9 mouse cellular contexts compared by ENCODE assay signal in genomic region chr15:59905832-59906797, GRCm38 (mm10).
DNase-seq lines count a peak whose midpoint lies in the region; ATAC-seq and TF ChIP-seq lines count a peak whose summit lies in the region.
"Had no signal": no experiment of that assay in that cellular context is flagged by ENCODE, and none has a peak within 500 bp of the region (broad histone marks: within the 10 kb centered on the region; RNA-seq: fewer than 3 reads in every experiment).

No protein-coding gene starts in this region.

- no peaks in the 10 kb centered on the region for H3K36me3 ChIP-seq in kidney, adult 2 months (ENCODE audit: control insufficient read depth, insufficient read depth, low read length)
- H3K36me3 ChIP-seq in kidney, embryonic 16.5 days (ENCODE audit: insufficient read depth, low read length) = no peaks in the 10 kb centered on the region
- H3K36me3 ChIP-seq in MEL (ENCODE audit: control insufficient read depth in 1 of 2, insufficient read depth in 2 of 2, low read length in 2 of 2) = no peaks in the 10 kb centered on the region
- H3K36me3 ChIP-seq: limb, embryonic 12.5 days had no signal

- 82% methylated on average over 9 of the region's 9 CpGs for WGBS in kidney, adult 2 months
- 81% methylated on average over 9 of the region's 9 CpGs for WGBS in kidney, embryonic 16.5 days

- H3K9ac ChIP-seq in kidney, embryonic 16.5 days (replicated peaks; ENCODE audit: low read length) = no peak overlapping the region
- H3K9ac ChIP-seq in MEL (ENCODE audit: control insufficient read depth, low read depth, low read length, poor library complexity, severe bottlenecking) = no peak overlapping the region
- H3K9ac ChIP-seq: limb, embryonic 12.5 days had no signal

- no peak overlapping the region for H3K4me3 ChIP-seq in kidney, adult 2 months (ENCODE audit: insufficient read depth, low read depth, low read length)
- H3K4me3 ChIP-seq in kidney, embryonic 16.5 days (ENCODE audit: low read length) = no peak overlapping the region
- no peak overlapping the region for H3K4me3 ChIP-seq in MEL (ENCODE audit: control insufficient read depth in 1 of 2, insufficient read depth in 1 of 2, low read depth in 2 of 2, low read length in 2 of 2)
- H3K4me3 ChIP-seq: limb, embryonic 12.5 days had no signal

- H3K27me3 ChIP-seq in kidney, adult 2 months (replicated peaks; ENCODE audit: control insufficient read depth, insufficient read depth, low read length) = no peaks in the 10 kb centered on the region
- H3K27me3 ChIP-seq in kidney, embryonic 16.5 days (ENCODE audit: insufficient read depth, low read length) = no peaks in the 10 kb centered on the region
- no peaks in the 10 kb centered on the region for H3K27me3 ChIP-seq in MEL (ENCODE audit: control insufficient read depth in 1 of 2, insufficient read depth in 2 of 2, low read length in 2 of 2)
- H3K27me3 ChIP-seq: limb, embryonic 12.5 days had no signal

- no peaks in the 10 kb centered on the region for H3K9me3 ChIP-seq in kidney, embryonic 16.5 days (ENCODE audit: low read length)
- H3K9me3 ChIP-seq in MEL (replicated peaks; ENCODE audit: insufficient read depth, low read length) = no peaks in the 10 kb centered on the region; the same call in 1 of the 2 replicates
- H3K9me3 ChIP-seq: limb, embryonic 12.5 days had no signal

- no peak overlapping the region for H3K4me2 ChIP-seq in kidney, embryonic 16.5 days (replicated peaks; ENCODE audit: low read depth, low read length)
- H3K4me2 ChIP-seq: limb, embryonic 12.5 days had no signal

- no peak for ATAC-seq in kidney, embryonic 16.5 days (ENCODE audit: low FRiP score, low TSS enrichment)

- no peak for TF ChIP-seq POLR2A in kidney, adult 2 months (IDR thresholded peaks at IDR 0.05; ENCODE audit: low read depth, low read length)
- no peak for TF ChIP-seq POLR2A in MEL (IDR thresholded peaks at IDR 0.05; ENCODE audit: control insufficient read depth in 1 of 2, insufficient read depth in 1 of 2, low read depth in 1 of 2, low read length in 2 of 2, poor library complexity in 1 of 2)

- no peaks in the 10 kb centered on the region for H3K79me2 ChIP-seq in MEL (ENCODE audit: control insufficient read depth, insufficient read depth, low read length, poor library complexity)

- TF ChIP-seq EP300 in MEL (IDR thresholded peaks at IDR 0.05; ENCODE audit: low read depth in 1 of 2, low read length in 2 of 2) = no peak

- TF ChIP-seq RAD21 in MEL (IDR thresholded peaks at IDR 0.05; ENCODE audit: low read depth, low read length) = peak; percentile 63

- no peaks in the 10 kb centered on the region for H3K4me1 ChIP-seq in kidney, adult 2 months (ENCODE audit: control insufficient read depth, insufficient read depth, low read length)
- no peaks in the 10 kb centered on the region for H3K4me1 ChIP-seq in kidney, embryonic 16.5 days (ENCODE audit: insufficient read depth, low read length)
- H3K4me1 ChIP-seq in MEL (ENCODE audit: control insufficient read depth in 1 of 2, insufficient read depth in 2 of 2, low read length in 2 of 2) = no peaks in the 10 kb centered on the region

- no peak overlapping the region for H3K27ac ChIP-seq in kidney, adult 2 months (ENCODE audit: insufficient read depth, low read depth, low read length)
- H3K27ac ChIP-seq in kidney, embryonic 16.5 days (ENCODE audit: low read length) = no peak overlapping the region
- H3K27ac ChIP-seq in MEL (ENCODE audit: control insufficient read depth, low read depth, low read length) = no peak overlapping the region
- H3K27ac ChIP-seq: limb, embryonic 12.5 days had no signal

- no peak for DNase-seq in kidney, adult 2 months
- DNase-seq in CD4-positive helper T cell, adult 2 months (ENCODE audit: low read depth, low spot score) = peak; percentile 51
- DNase-seq in MEL (ENCODE audit: low read depth, low spot score) = peak; percentile 37
- peak; percentile 70 for DNase-seq in induced T-regulatory cell, adult 2 months (ENCODE audit: low read depth)
- no peak for DNase-seq in spleen, postnatal 14 days (ENCODE audit: low spot score in 2 of 2)
- DNase-seq in urinary bladder, adult 2 months (ENCODE audit: low spot score) = no peak
- no peak for DNase-seq in kidney, adult 11 months

- 0 out of 2 replicates have a peak, but pooled peaks have one; percentile 3 for TF ChIP-seq CTCF in kidney, adult 2 months (conservative IDR thresholded peaks at IDR 0.05; ENCODE audit: insufficient read depth, insufficient read length, low read depth, low read length)
- peak in 2 of 3 experiments; percentile 61 to 62; a peak in 4 of 6 replicates for TF ChIP-seq CTCF in MEL (IDR thresholded peaks at IDR 0.05 in 2 of 3, conservative IDR thresholded peaks at IDR 0.05 in 1 of 3; ENCODE audit: control insufficient read depth in 1 of 3, insufficient read depth in 1 of 3, low read depth in 2 of 3, low read length in 3 of 3, poor library complexity in 1 of 3, severe bottlenecking in 1 of 3)

TF ChIP-seq in MEL, 35 proteins besides CTCF, POLR2A, EP300 and RAD21:
- no peak for TF ChIP-seq NELFE (IDR thresholded peaks at IDR 0.05; ENCODE audit: low read depth, low read length)
- TF ChIP-seq TBP (IDR thresholded peaks at IDR 0.05; ENCODE audit: low read depth, low read length) = no peak
- no peak for TF ChIP-seq MYB (IDR thresholded peaks at IDR 0.05; ENCODE audit: low read depth, low read length)
- no peak for TF ChIP-seq ETS1 (IDR thresholded peaks at IDR 0.05; ENCODE audit: low read depth, low read length)
- no peak for TF ChIP-seq CHD2 (IDR thresholded peaks at IDR 0.05; ENCODE audit: low read length)
- no peak for TF ChIP-seq TCF12 (IDR thresholded peaks at IDR 0.05; ENCODE audit: low read depth, low read length)
- TF ChIP-seq KAT2A (conservative IDR thresholded peaks at IDR 0.05; ENCODE audit: low read depth, low read length) = no peak
- TF ChIP-seq SIN3A (IDR thresholded peaks at IDR 0.05; ENCODE audit: low read length) = no peak
- TF ChIP-seq ZC3H11A (IDR thresholded peaks at IDR 0.05; ENCODE audit: low read depth, low read length) = peak; percentile 50
- peak; percentile 63 for TF ChIP-seq SMC3 (IDR thresholded peaks at IDR 0.05; ENCODE audit: low read depth, low read length)
- TF ChIP-seq POLR2AphosphoS5 (IDR thresholded peaks at IDR 0.05; ENCODE audit: borderline replicate concordance, low read depth, low read length) = no peak
- TF ChIP-seq RCOR1 (IDR thresholded peaks at IDR 0.05; ENCODE audit: low read depth, low read length) = no peak
- TF ChIP-seq POLR2AphosphoS2 (IDR thresholded peaks at IDR 0.05; ENCODE audit: low read length) = no peak
- TF ChIP-seq MEF2A (IDR thresholded peaks at IDR 0.05; ENCODE audit: extremely low read depth, insufficient replicate concordance, low read depth, low read length, poor library complexity, severe bottlenecking) = no peak
- TF ChIP-seq UBTF (IDR thresholded peaks at IDR 0.05; ENCODE audit: borderline replicate concordance, insufficient read depth, low read depth, low read length) = no peak
- TF ChIP-seq GATA1 (IDR thresholded peaks at IDR 0.05; ENCODE audit: low read depth, low read length) = no peak

Comparison
In these comparisons a context has a peak if more than half of its experiments do, and no peak if none do; other contexts are left out.
1. DNase-seq: peak in CD4-positive helper T cell, adult 2 months (single experiment), MEL (single experiment) and induced T-regulatory cell, adult 2 months (single experiment); none in kidney, adult 2 months (single experiment), spleen, postnatal 14 days (0 of 2), urinary bladder, adult 2 months (single experiment) and kidney, adult 11 months (single experiment).